Mouse (Mus musculus) v-Abl transformed pro-B cells (cell line): Measurements from ENCODE around the gene Mctp1.

Source experiments
- in situ Hi-C, 2 experiments: fragments of 400-800 bp; cut with MboI; formaldehyde crosslinking; loops; one replicate each; pipeline ENCODE4 v1.15.1; 2025; ENCODE audit not compliant: unreplicated experiment in 2 of 2

Gene Mctp1

GRCm38 (mm10) chr13:76592908-76593307 lies 208.6 kb downstream of the Mctp1 start:
- in situ Hi-C loops: no loop called here

- in situ Hi-C loops: no loop called here
Observed at GRCm38 (mm10) chr13:76597005-76597404, 212.7 kb downstream of the Mctp1 start.

- in situ Hi-C loops: no loop called here
Observed at GRCm38 (mm10) chr13:76609425-76609824, 225.1 kb downstream of the Mctp1 start.

- in situ Hi-C loops: no loop called here
Observed at GRCm38 (mm10) chr13:76611499-76611898, 227.2 kb downstream of the Mctp1 start.

GRCm38 (mm10) chr13:76620111-76620510 lies 235.8 kb downstream of the Mctp1 start:
- in situ Hi-C loops: no loop called here

GRCm38 (mm10) chr13:76620525-76620924 lies 236.2 kb downstream of the Mctp1 start:
- in situ Hi-C loops: no loop called here

- in situ Hi-C loops: no loop called here
Observed at GRCm38 (mm10) chr13:76633707-76634106, 249.4 kb downstream of the Mctp1 start.

- in situ Hi-C loops: no loop called here
Observed at GRCm38 (mm10) chr13:76638282-76638681, 253.9 kb downstream of the Mctp1 start.

- in situ Hi-C loops: no loop called here
Observed at GRCm38 (mm10) chr13:76659523-76659922, 275.2 kb downstream of the Mctp1 start.

GRCm38 (mm10) chr13:76681286-76681685 lies 297.0 kb downstream of the Mctp1 start:
- in situ Hi-C loops: loop anchor here (5.0 to 25.0 kb wide), 7 partner anchors 376 to 1816 kb away; partner anchors contain the start of gene Fam81b (in 1 of the 2)

GRCm38 (mm10) chr13:76689349-76689748 lies 305.0 kb downstream of the Mctp1 start:
- in situ Hi-C loops: loop anchor here (5.0 to 25.0 kb wide), 6 partner anchors 385 to 1827 kb away; partner anchors contain the start of gene Fam81b (in 1 of the 2)

GRCm38 (mm10) chr13:76690143-76690542 lies 305.8 kb downstream of the Mctp1 start:
- in situ Hi-C loops: loop anchor here (25.0 kb wide), 2 partner anchors 703 to 1503 kb away; no protein-coding TSS in a partner anchor

GRCm38 (mm10) chr13:76690697-76691096 lies 306.4 kb downstream of the Mctp1 start:
- in situ Hi-C loops: loop anchor here (25.0 kb wide), 2 partner anchors 703 to 1503 kb away; no protein-coding TSS in a partner anchor

GRCm38 (mm10) chr13:76734013-76734412 lies 349.7 kb downstream of the Mctp1 start:
- in situ Hi-C loops: no loop called here

- in situ Hi-C loops: no loop called here
Observed at GRCm38 (mm10) chr13:76750663-76751429, 366.5 kb downstream of the Mctp1 start.

GRCm38 (mm10) chr13:76759832-76760490 lies 375.6 kb downstream of the Mctp1 start:
- in situ Hi-C loops: no loop called here

- in situ Hi-C loops: no loop called here
Observed at GRCm38 (mm10) chr13:76799662-76800061, 415.3 kb downstream of the Mctp1 start.

- in situ Hi-C loops: no loop called here
Observed at GRCm38 (mm10) chr13:76801126-76801632, 416.8 kb downstream of the Mctp1 start.

- in situ Hi-C loops: no loop called here
Observed at GRCm38 (mm10) chr13:76802051-76802728, 417.9 kb downstream of the Mctp1 start.

- in situ Hi-C loops: no loop called here
Observed at GRCm38 (mm10) chr13:76802926-76803325, 418.6 kb downstream of the Mctp1 start.

GRCm38 (mm10) chr13:76803799-76804198 lies 419.5 kb downstream of the Mctp1 start:
- in situ Hi-C loops: no loop called here
